Mouse (Mus musculus): ENCODE measurements around the gene Ubox5. TPM values are rescaled to one million over a fixed set of nuclear protein-coding genes. Genes with fewer than 3 reads are reported as not detected.

Ubox5 gene
- total RNA-seq, 1 experiment from 2014 or later: 6.3 TPM

DNA sequence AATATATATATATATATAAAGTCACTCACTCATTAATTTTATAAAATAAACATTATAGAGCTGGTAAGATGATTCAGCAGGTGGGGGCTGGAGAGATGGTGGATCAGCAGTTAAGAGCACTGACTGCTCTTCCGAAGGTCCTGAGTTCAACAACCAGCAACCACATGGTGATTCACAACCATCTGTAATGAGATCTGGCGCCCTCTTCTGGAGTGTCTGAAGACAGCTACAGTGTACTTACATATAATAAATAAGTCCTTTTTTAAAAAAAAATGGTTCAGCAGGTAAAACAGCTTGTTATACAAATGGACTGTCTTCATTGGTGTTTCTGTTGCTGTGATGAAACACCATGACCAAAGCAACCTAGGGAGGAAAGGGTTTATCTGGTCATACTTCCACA lies 71.8 kb downstream of the Ubox5 start:
- no peak for ATAC-seq (replicated peaks in 1 of 2; ENCODE audit: insufficient read depth in 1 of 2, low FRiP score in 2 of 2, low TSS enrichment in 1 of 2, low read depth in 1 of 2, poor library complexity in 2 of 2, severe bottlenecking in 2 of 2)

DNA sequence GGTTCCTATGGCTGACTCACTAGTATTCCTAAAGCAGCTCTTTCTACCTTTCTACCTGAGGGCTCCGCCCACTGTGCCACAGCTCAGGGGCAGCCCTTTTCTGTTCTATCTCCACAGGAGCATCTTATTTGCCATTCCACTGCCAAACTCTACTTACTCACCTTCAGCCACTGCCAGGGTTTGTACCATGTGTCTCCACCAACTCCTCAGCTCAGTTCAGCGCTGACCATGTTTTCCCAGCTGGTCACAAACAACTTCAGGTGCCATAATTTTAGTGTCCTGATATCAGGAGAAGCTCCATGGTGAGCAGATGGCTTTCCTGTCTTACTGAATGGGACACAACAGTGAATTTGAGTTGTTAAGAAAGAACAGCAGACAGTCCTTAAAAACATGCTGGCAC lies 72.4 kb downstream of the Ubox5 start:
- ATAC-seq (replicated peaks in 1 of 2; ENCODE audit: insufficient read depth in 1 of 2, low FRiP score in 2 of 2, low TSS enrichment in 1 of 2, low read depth in 1 of 2, poor library complexity in 2 of 2, severe bottlenecking in 2 of 2): 0 out of 4 replicates have a peak, but pooled peaks of 1 of the 2 experiments have one; percentile 25

DNA sequence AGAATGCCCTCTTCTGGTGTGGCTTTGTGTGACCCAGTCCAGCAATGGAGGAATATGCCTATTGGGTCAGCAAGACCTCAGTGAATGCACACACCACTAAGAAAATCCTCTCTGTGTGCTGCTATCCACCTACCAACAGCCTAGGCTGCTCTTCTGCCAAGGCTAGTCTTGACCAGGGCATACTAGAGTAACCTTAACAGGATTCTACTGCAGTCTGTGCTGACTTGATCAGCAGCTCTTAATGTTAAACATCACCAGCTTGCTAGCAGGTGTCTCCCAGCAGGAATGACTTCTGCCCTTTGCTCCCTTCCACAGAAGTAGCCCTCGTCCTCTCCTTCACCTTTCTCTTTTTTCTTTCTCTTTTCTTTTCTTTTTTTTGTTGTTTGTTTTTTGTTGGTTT lies 73.5 kb downstream of the Ubox5 start:
- no peak for ATAC-seq (replicated peaks in 1 of 2; ENCODE audit: insufficient read depth in 1 of 2, low FRiP score in 2 of 2, low TSS enrichment in 1 of 2, low read depth in 1 of 2, poor library complexity in 2 of 2, severe bottlenecking in 2 of 2)

DNA sequence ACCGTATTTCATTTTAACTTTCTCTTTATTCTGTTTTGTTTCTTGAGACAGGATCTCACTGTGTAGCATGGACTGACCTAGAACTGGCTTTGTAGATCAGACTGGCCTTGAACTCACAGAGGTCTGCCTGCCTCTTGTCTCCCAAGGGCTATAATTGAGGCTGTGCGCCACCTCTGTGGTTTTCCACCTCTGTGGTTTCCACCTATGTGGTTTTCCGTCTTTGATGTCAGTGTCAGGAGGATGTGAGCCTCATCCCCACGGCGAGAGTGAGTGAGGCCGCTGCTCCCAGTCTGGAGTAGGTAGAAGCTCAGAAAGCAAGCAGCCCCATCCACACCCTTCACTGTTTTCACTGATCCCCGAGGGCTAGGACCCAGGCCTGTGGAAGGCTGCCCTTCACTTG lies 75.0 kb downstream of the Ubox5 start:
- ATAC-seq (replicated peaks in 1 of 2; ENCODE audit: insufficient read depth in 1 of 2, low FRiP score in 2 of 2, low TSS enrichment in 1 of 2, low read depth in 1 of 2, poor library complexity in 2 of 2, severe bottlenecking in 2 of 2): no peak

DNA sequence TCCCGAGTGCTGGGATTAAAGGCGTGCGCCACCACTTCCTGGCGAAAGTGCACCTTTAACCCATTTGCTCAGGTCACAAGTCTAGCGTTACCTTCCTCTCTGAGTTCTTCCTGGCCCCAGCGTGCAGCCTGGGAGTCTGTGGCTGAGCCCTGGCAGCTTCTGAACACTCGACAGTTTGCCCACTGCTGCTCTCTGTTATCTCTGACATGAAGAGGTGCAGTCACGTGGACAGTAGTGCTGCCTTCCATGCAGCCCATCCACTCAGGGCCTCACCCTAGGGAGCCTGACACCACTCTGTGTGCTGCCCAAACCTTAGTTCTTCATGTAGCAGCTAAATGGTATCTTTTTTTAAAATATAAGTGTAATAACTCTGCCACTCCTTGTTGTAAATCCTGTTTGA lies 82.9 kb downstream of the Ubox5 start:
- ATAC-seq (replicated peaks in 1 of 2; ENCODE audit: insufficient read depth in 1 of 2, low FRiP score in 2 of 2, low TSS enrichment in 1 of 2, low read depth in 1 of 2, poor library complexity in 2 of 2, severe bottlenecking in 2 of 2): no peak

- peak; percentile 44 to 65 for ATAC-seq (replicated peaks in 1 of 2; ENCODE audit: insufficient read depth in 1 of 2, low FRiP score in 2 of 2, low TSS enrichment in 1 of 2, low read depth in 1 of 2, poor library complexity in 2 of 2, severe bottlenecking in 2 of 2)
Measured at GRCm38 (mm10) chr2:130540266-130540665, 89.6 kb downstream of the Ubox5 start.

Other genes starting within 250 kb of the Ubox5 start
- 0.94 and 6.9 TPM in 2 replicates for gene Cpxm1, start 232.5 kb downstream of the Ubox5 start, total RNA-seq (2017)
- gene Gm28372, start 224.8 kb downstream of the Ubox5 start, total RNA-seq (2017): not detected in 2 replicates
- gene 1700020A23Rik, start 224.8 kb downstream of the Ubox5 start, total RNA-seq (2017): not detected in 2 replicates
- not detected in 2 replicates for gene Tmem239, start 223.6 kb downstream of the Ubox5 start, total RNA-seq (2017)
- 127 and 142 TPM in 2 replicates for gene Vps16, start 205.7 kb downstream of the Ubox5 start, total RNA-seq (2017)
- 11.5 and 12.5 TPM in 2 replicates for gene Pced1a, start 205.3 kb downstream of the Ubox5 start, total RNA-seq (2017)
- gene Ptpra, start 179.8 kb downstream of the Ubox5 start, total RNA-seq (2017): 155 and 171 TPM in 2 replicates
- 34.9 and 37.2 TPM in 2 replicates for gene Mrps26, start 66.3 kb downstream of the Ubox5 start, total RNA-seq (2017)
- gene Oxt, start 53.9 kb downstream of the Ubox5 start, total RNA-seq (2017): not detected in 2 replicates
- gene Avp, start 47.5 kb downstream of the Ubox5 start, total RNA-seq (2017): not detected in 2 replicates
- 17.7 and 20.2 TPM in 2 replicates for gene Fastkd5, start within 50 bp of the Ubox5 start, total RNA-seq (2017)
- gene Lzts3, start 12.8 kb upstream of the Ubox5 start, total RNA-seq (2017): 0.44 and 0.45 TPM in 2 replicates
- gene Ddrgk1, start 34.6 kb upstream of the Ubox5 start, total RNA-seq (2017): 97.6 and 97.7 TPM in 2 replicates
- gene Itpa, start 37.6 kb upstream of the Ubox5 start, total RNA-seq (2017): 55.2 and 57.7 TPM in 2 replicates
- gene Slc4a11, start 67.5 kb upstream of the Ubox5 start, total RNA-seq (2017): not detected in 2 replicates